Mouse (Mus musculus) bone marrow macrophage, adult 2 months (primary cell): ENCODE measurements around the gene Neurl2.

ENCODE experiments used
- CTCF ChIP-seq: IDR thresholded peaks from 2 replicates; pipeline ENCODE4 v1.5.1; 2012; ENCODE audit warnings: low read depth, mild to moderate bottlenecking, low read length, moderate library complexity
- POLR2A ChIP-seq: IDR thresholded peaks from 2 replicates; pipeline ENCODE4 v1.6.1; 2012; ENCODE audit warnings: mild to moderate bottlenecking, low read depth, low read length, borderline replicate concordance

GRCm38 (mm10) chr2:164859640-164860432, 26.6 kb upstream of the Neurl2 start:
- TF ChIP-seq POLR2A (no peak), CTCF (no peak)
